Mouse (Mus musculus) lung, postnatal 14 days (tissue): ENCODE measurements around the gene Sys1.

ENCODE experiments used
- DNase-seq: peaks from one replicate; pipeline ENCODE4 v3.0.0; 2021

Sys1 gene

GRCm38 (mm10) chr2:164435216-164436090, 21.3 kb upstream of the Sys1 start:
- no peak for DNase-seq

- no peak for DNase-seq
Observed at GRCm38 (mm10) chr2:164436215-164436913, 20.4 kb upstream of the Sys1 start.

- DNase-seq: no peak
Observed at GRCm38 (mm10) chr2:164436961-164437360, 19.8 kb upstream of the Sys1 start.

GRCm38 (mm10) chr2:164437710-164438109, 19.1 kb upstream of the Sys1 start:
- no peak for DNase-seq

- no peak for DNase-seq
Observed at GRCm38 (mm10) chr2:164438257-164438656, 18.5 kb upstream of the Sys1 start.

- DNase-seq: no peak
Observed at GRCm38 (mm10) chr2:164439001-164439421, 17.8 kb upstream of the Sys1 start.

GRCm38 (mm10) chr2:164440314-164440713, 16.4 kb upstream of the Sys1 start:
- DNase-seq: peak; percentile 72

- no peak for DNase-seq
Observed at GRCm38 (mm10) chr2:164441155-164441554, 15.6 kb upstream of the Sys1 start.

- DNase-seq: no peak
Observed at GRCm38 (mm10) chr2:164441731-164442130, 15.0 kb upstream of the Sys1 start.

- peak; percentile 63 for DNase-seq
Observed at GRCm38 (mm10) chr2:164442315-164443050, 14.3 kb upstream of the Sys1 start.

- peak; percentile 91 for DNase-seq
Observed at GRCm38 (mm10) chr2:164443051-164443437, 13.7 kb upstream of the Sys1 start.

GRCm38 (mm10) chr2:164443460-164444000, 13.2 kb upstream of the Sys1 start, which contains the start of gene Sdc4:
TSS of gene Sdc4 (minus strand) at chr2:164443887.
- DNase-seq: no peak

- no peak for DNase-seq
Observed at GRCm38 (mm10) chr2:164444701-164445100, 12.1 kb upstream of the Sys1 start.

GRCm38 (mm10) chr2:164445399-164446085, 11.2 kb upstream of the Sys1 start:
- DNase-seq: no peak

GRCm38 (mm10) chr2:164446086-164446469, 10.7 kb upstream of the Sys1 start:
- no peak for DNase-seq

- no peak for DNase-seq
Observed at GRCm38 (mm10) chr2:164448140-164448539, 8.6 kb upstream of the Sys1 start.

- no peak for DNase-seq
Observed at GRCm38 (mm10) chr2:164448921-164449320, 7.8 kb upstream of the Sys1 start.

GRCm38 (mm10) chr2:164449341-164450042, 7.3 kb upstream of the Sys1 start:
- DNase-seq: no peak

- peak; percentile 75 for DNase-seq
Observed at GRCm38 (mm10) chr2:164452000-164452676, 4.6 kb upstream of the Sys1 start.

- no peak for DNase-seq
Observed at GRCm38 (mm10) chr2:164453047-164453757, 3.6 kb upstream of the Sys1 start.
